Mouse (Mus musculus) frontal cortex, adult 2 months (tissue): ENCODE results near the gene Oprd1. TPM values are rescaled to one million over a fixed set of nuclear protein-coding genes. Genes with fewer than 3 reads are reported as not detected.

ENCODE experiments used
- DNase-seq, 2 experiments: peaks; one replicate each; pipeline ENCODE4 v3.0.0; 2022; ENCODE audit warnings: low spot score in 1 of 2; ENCODE audit errors: extremely low spot score in 1 of 2
- polyA plus RNA-seq: library from polyadenylated mRNA; depleted of rRNA; stranded (reverse); fragments of >200 nt; gene quantifications from 2 replicates; pipeline ENCODE4 v1.2.3, GENCODE M21; 2012; rRNA removed

The Oprd1 gene
- polyA plus RNA-seq = 12.8 and 13.1 TPM in 2 replicates

DNA sequence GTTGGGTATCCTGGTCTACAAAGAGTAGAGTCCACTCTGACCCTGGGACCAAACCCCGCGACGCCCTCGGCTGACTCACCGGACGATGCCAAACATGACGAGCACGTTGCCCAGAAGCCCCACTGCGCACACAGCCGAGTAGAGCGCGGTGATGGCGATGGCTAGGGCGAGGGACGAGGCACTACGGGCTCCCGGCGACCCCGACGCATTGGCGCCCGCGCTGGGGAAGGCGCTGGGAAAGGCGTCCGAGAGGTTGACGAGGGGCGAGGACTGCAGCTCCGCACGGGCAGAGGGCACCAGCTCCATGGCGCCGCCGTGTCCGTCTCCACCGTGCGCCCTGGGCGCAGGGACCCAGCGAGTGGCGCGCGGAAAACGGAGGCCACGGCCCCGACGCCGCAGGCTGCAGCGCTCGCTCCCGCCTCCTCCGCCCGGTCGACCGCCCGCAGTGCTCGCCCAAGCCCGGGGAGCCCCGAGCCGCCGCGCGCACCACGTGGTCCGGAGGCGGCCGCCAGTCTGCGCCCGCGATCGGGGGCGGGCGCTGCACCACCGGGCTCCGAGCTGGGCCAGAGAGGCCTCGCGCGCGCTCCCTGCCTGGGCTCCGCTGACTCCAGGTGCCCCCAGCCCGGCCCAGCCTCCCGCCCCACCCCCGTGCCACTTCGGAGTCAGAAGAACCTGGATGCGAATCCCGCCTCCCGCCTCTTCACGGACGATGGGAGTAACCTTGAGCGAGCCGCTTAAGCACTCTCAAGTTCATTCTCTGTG is at the start of gene Oprd1:
Gene Oprd1, minus strand, starts transcription at position 407 of the 762 bp plus-strand sequence.
- DNase-seq = peak in 1 of 2 experiments; percentile 44

- no peak for DNase-seq
Observed at GRCm38 (mm10) chr4:132187826-132188401, 43.6 kb upstream of the Oprd1 start.

DNA sequence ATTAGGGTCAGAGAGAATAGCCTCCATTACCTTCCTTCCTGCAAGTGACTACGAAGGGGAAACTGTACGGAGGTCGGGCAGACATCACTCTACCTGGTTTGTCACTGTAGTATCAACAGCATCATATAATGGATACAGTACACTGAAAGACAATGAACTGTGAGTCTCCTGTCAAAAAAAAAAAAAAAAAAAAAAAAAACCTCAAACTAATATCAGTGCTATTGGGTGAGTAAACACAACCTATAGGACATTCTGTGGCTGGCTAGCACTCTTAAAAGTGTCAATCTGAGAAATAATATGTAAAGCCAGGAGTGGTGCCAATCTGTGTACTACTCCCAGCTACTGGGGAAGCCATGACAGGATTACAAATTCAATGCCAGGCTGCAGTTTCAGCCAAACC is 38.9 kb upstream of the Oprd1 start:
- no peak for DNase-seq

DNA sequence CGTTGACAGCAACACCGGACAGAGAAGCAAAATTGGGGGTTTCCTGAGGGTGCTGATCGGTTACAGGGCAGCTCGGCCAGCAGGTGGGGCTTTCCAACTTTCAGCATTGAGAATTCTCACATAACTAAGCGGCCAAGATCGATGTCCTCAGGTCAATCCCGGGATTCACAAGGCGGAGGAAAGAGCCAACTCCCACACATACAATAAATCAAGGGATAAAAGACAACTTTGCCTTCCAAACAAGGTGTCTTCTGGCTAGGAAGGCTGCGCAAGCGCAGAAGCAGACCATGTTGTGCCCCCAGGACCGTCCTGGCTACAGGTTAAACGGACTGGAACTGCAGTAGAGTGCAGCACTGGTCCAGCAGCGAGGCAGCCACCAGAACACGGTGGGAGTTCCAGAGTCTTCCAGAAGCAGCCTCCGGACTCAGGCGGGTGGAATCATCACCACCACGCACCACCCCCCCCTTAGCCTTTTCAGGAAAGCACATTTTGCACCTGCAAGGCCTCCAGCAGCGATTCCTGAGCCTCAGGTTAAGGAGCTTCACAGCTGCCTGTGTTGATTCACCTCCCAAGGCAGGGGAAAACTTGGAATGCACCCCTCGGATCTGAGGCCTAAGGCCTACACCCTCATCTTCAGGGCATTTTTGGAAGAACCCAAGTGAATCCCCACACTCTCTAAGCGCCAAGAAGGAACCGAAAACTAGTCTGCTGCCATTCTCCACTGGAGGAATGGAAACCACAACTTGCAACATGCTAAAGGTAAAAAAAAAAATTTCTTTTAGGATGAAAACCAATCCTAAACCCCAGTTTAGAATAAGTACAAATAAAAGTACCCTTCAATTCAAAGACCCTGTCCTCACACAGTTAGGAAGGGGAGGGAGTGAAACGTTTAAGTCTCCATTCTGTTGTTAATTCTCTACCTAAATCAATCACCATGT is 37.7 kb upstream of the Oprd1 start:
- DNase-seq = no peak

DNA sequence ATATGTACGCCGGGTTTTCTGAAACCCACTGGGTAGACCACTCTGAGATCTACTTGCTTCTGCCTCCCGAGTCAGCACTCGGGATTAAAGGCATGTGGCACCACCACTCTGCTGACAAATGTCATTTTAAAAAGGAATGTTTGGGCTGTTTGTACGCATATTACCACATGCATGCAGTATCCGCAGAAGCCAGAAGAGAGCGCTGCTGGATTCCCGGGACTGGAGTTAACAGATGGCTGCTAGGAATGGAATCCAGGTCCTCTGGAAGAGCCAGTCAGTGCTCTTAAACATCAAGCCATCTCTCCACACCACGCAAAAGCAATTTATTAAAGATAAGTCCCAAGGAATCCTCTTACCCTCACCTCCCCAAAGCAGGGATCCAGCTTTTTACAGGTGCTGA is 36.4 kb upstream of the Oprd1 start:
- DNase-seq = peak in 1 of 2 experiments; percentile 50

DNA sequence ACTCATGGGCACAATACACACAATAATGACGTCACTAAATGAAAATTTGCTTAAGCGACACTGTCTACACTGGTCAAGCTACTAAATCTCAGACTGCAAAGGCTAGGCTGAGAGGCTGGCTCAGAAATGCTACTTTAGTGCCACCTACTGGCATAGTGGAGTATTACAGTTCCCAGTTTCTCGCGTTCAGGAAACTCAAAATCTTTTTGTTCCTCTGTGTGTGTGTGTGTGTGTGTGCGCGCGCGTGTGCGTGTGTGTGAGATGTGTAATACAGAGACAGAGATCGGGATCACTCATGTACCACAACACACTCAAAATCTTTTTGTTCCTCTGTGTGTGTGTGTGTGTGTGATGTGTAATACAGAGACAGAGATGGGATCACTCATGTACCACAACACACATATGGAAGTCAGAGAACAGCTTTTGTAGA is 34.4 kb upstream of the Oprd1 start:
- DNase-seq = peak in 1 of 2 experiments; percentile 90

DNA sequence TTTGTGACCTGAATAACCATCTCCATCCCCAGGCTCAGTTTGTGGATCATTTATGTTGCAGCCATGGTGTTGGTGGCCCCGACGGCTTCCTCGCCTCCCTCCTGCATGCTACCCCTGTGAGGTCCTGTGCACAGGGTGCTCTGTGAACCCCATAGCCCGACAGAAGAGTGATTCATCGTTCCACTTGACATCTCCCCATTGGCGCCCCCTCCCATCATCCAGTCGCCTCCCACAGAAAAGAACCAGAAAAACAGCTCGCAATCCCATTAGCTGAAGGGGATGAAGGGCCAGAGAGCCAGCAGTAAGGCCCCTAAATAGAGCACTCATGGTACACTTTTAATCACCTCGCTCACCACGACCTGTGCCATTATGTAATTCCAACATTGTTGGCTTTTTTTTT is 32.2 kb upstream of the Oprd1 start:
- no peak for DNase-seq

- DNase-seq = peak; percentile 80
Observed at GRCm38 (mm10) chr4:132170891-132171290, 26.6 kb upstream of the Oprd1 start.

DNA sequence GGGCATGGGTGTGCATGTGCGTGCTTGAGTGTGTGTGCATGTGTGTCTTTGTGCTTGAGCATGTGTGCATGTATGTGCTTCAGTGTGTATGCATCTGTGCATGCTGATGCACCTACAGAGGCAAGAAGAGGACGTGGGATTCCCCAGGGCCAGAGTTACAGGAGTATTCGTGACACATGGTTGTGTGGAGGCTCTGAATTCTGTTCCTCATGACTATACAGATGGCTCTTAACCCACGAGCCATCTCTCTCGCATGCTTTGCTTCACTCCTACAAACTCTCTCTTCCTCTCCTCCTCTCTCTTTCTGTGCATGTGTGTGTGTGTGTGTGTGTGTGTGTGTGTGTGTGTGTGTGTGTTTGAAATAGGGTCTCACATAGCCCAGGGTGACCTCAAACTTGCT is 25.5 kb upstream of the Oprd1 start:
- no peak for DNase-seq

GRCm38 (mm10) chr4:132169271-132169670 is 25.0 kb upstream of the Oprd1 start:
- no peak for DNase-seq

GRCm38 (mm10) chr4:132167436-132167835 is 23.1 kb upstream of the Oprd1 start:
- DNase-seq = no peak

DNA sequence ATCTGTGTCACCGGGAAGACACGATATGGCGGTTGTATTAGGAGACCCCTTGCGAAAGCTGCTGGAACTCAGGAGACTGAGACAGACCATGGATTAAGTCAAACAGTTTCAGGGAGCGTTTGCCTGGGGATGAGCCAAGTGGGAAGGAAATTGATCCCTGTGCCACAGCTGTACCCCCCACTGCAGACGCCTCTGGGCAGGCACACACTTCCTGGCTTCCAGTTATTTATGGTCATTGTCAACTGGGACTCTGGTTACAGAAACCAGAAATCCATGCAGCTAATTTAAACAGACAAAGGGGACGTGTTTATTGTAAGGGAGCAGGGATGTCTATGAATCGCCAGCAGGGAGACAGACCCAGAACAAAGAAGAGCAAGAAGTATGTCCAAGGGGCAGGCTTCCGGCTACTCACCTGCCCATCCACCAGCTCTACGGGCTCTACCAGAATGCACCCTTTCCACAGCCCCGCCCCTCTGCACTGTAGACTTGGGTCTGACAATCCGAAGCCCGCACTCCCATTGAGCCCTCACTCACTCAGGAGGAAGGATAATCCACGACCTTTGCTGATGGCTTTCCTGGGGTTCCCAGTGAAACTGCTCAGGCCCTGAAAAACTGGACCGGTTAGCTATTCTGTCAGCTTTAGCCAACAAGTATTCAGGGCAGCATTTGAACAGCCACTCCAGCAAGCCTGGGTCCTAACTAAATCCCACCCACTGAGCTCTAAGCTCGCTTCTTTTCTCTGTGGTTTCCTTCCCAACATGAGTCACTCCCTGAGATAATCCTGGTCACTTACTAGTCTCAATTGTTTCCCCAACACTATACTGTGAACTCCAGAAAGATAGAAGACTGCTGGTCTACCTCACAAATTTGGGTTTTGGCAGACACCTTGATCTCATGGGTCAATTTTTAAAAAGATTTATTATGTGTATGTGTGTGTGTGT is 22.3 kb upstream of the Oprd1 start:
- DNase-seq = no peak

DNA sequence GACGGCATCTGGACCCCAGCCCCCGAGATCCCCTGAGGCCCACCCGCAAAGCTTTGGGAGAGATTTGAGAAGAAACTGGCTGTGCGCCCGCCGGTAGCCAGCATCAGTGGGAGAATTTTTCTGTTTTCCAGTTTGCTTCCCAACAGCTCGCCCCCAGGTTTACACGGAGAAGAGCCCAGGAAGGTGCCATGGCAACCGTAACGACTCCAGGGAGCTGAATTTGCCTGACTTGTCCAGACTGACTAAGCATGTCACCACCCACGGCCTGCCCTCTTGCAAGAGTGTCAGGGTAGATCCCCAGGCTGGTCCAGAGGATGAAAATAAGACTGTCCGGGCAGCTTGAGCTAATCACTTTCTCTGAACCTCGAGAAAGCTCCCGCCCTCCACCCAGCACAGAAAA is 21.4 kb upstream of the Oprd1 start:
- peak in 1 of 2 experiments; percentile 53 for DNase-seq

DNA sequence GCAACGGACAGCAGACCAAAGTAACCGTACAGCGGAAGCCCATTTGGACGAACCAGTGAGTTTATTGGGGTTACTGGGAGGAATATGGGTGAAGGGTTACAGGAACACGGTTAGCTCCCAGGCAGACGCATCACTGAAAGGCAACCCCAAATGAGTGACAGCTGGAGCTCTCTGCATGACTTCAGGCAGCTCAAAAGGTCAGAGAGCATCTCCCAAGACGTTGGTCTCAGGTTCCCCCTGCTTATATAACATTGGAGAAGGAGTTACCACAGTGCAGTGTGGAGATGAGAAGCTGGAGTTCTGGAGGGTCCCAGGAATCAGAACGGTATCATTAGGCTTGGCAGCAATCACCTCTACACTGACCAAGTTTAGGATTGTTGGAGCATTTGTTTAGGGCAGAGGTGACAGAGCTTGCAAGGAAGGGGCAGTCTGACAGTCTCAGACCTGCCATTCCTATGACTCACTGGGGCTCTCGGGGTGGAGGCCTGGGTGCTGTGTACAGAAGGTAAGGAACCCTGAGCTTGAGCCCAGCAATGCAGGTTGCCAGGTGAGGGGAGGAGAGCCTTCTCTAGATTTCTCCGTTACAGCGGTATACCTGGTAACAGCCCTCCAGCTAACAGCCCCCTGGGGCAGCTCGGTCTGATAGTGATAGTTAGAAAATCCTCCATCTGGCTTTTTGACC is 12.8 kb upstream of the Oprd1 start:
- DNase-seq = no peak

- DNase-seq = peak in 1 of 2 experiments; percentile 48
Observed at GRCm38 (mm10) chr4:132154877-132155670, 10.8 kb upstream of the Oprd1 start.

- no peak for DNase-seq
Observed at GRCm38 (mm10) chr4:132151673-132152072, 7.4 kb upstream of the Oprd1 start.

GRCm38 (mm10) chr4:132146201-132146600 is 1.9 kb upstream of the Oprd1 start:
- DNase-seq = no peak

GRCm38 (mm10) chr4:132145092-132145491 is 806 bp upstream of the Oprd1 start:
- DNase-seq = no peak

GRCm38 (mm10) chr4:132138640-132139039 is 5.6 kb downstream of the Oprd1 start:
- DNase-seq = no peak
